Mouse (Mus musculus) bone marrow, adult 2 months (tissue): ENCODE results near the gene Zfp598.

Experiments
- CTCF ChIP-seq: fragments of 200-500 bp; IDR thresholded peaks from 2 replicates; pipeline ENCODE4 v1.5.1; 2011; ENCODE audit warnings: low read length, control low read depth; ENCODE audit not compliant: control insufficient read depth, insufficient read depth
- POLR2A ChIP-seq: fragments of 200-500 bp; IDR thresholded peaks from 2 replicates; pipeline ENCODE4 v1.6.1; 2011; ENCODE audit warnings: low read depth, mild to moderate bottlenecking, control low read depth, low read length, borderline replicate concordance; ENCODE audit not compliant: control insufficient read depth

GRCm38 (mm10) chr17:24633831-24634230 is 35.7 kb upstream of the Zfp598 start:
- TF ChIP-seq CTCF (no peak), POLR2A (no peak)
